Mouse (Mus musculus): ENCODE measurements at regions not wholly inside any gene's neighbourhood (a gene's known extent, or its start where the extent isn't known, plus 50 kb on each side); places are given as distances from the start of the nearest gene placed in this dataset.

DNA sequence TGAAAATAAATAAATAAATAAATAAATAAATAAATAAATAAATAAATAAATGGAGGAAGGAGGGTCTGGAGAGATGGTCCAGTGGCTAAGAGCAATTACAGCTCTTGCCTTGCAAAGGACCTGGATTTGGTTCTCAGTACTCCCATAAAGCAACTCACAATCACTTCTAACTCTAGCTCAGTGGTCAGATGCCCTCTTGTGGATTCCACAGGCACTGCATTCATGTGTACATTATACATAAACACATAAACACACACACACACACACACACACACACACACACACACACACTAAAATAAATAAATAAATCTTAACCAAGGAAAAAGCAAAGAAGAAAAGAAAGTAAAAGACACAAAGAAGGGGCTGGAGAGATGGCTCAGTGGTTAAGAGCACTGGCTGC, 74.2 kb upstream of the Dhx40 start:
- H3K4me3 ChIP-seq = no peak overlapping the region
- H3K36me3 ChIP-seq = no peaks in the 10 kb centered on the region
- DNase-seq (ENCODE audit: low spot score) = no peak
- no peak overlapping the region for H3K27ac ChIP-seq
- no peaks in the 10 kb centered on the region for H3K9me3 ChIP-seq (replicated peaks)
- H3K27me3 ChIP-seq (ENCODE audit: low read depth, poor library complexity, severe bottlenecking) = no peaks in the 10 kb centered on the region
- peaks cover 8% of the 10 kb centered on the region; the same call in 1 of the 2 replicates for H3K4me1 ChIP-seq

DNA sequence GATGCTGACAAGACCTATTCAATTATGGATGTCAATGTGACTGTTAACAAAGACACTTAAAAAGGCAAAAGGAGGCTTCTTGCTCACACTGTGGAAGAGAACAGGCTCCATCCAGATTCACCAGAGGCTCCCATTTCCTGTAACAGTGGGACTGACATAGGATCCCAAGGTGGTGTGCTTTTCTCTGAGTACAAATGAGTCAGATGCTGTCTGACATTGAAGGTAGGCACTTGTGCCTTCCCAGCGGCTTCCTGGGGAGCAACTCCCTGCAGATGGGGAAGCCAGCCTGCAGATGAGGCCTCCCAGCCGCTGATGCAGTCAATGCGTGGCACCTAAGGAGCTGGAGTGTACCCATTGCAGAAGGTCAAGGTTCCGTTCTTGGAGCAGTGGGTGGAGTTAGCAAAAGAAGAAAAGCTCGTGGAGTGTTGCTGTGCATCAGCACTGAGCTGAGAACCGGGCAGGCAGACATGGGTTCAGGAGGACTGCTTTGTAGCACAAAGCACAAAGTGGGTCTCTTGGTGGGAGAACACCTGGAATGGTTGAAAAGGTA, 71.9 kb upstream of the Dhx40 start:
- H3K4me3 ChIP-seq = no peak overlapping the region
- DNase-seq (ENCODE audit: low spot score) = no peak
- H3K27me3 ChIP-seq (ENCODE audit: low read depth, poor library complexity, severe bottlenecking) = no peaks in the 10 kb centered on the region
- peaks cover 8% of the 10 kb centered on the region; the same call in 1 of the 2 replicates for H3K4me1 ChIP-seq
- H3K9me3 ChIP-seq (replicated peaks) = no peaks in the 10 kb centered on the region
- H3K36me3 ChIP-seq = no peaks in the 10 kb centered on the region
- WGBS = 61% methylated on average over 6 of the region's 6 CpGs
- H3K27ac ChIP-seq = peak overlapping the region; percentile 47; the same call in 1 of the 2 replicates

DNA sequence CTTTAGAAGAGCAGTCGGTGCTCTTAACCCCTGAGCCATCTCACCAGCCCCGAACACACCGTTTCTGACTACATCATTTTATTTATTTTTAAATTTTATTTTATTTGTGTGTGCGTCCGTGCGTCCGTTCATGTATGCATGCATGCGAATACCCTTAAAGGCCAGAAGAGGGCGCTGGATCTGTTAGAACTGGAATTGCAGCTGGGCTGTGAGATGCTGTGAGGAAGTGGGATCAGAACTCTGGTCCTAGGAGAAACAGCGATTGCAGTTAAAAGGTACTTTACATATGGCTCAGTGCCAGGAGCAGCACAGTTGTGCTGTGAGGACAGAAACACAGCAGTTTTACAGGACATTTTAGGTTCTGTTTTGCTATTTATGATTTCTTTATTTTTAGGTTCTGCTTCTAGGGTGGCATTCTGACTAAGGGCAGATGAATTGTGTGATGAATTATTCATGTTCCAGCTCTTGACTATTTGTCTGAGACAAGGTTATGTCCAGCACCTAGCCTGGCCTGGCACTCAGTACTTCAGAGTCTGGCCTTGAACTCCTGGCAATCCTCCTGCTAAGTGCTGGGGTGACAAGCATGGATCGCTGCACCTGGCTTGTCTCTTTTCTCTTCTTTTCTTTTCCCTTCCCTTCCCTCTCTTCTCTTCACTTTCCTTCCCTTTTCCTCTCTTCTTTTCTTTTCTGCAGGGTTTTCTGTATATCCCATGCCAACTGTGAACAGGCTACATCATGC, 71.0 kb upstream of the Dhx40 start:
- DNase-seq (ENCODE audit: low spot score) = no peak
- 86% methylated on average over 11 of the region's 11 CpGs for WGBS
- Histone ChIP-seq H3K4me3 (no peak overlapping the region), H3K4me1 (peaks cover 8% of the 10 kb centered on the region; the same call in 1 of the 2 replicates), H3K27ac (no peak overlapping the region), H3K36me3 (no peaks in the 10 kb centered on the region), H3K27me3 (ENCODE audit: low read depth, poor library complexity, severe bottlenecking) (no peaks in the 10 kb centered on the region), H3K9me3 (replicated peaks) (no peaks in the 10 kb centered on the region)

DNA sequence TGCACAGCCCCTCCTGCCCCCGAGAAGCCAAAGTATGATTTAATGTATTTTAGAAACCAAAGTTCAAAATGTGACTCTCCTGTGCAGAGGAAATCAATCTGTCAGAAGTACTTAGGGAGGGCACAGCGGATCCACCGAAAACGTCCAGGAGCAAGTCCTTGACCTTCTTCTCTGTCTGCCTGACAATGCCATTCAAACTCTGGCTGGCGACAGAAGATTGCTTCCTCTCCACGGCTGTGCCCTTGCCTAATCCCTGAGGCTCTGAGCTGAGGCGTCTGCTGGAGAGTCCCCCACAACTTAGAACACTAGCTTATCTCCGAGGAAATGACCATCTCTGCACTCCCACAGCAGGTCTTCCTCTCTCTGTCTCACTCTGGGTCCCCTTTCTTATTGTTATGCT, 69.0 kb upstream of the Dhx40 start:
- H3K4me1 ChIP-seq = peaks cover 13% of the 10 kb centered on the region; the same call in 1 of the 2 replicates
- no peaks in the 10 kb centered on the region for H3K36me3 ChIP-seq
- no peaks in the 10 kb centered on the region for H3K9me3 ChIP-seq (replicated peaks)
- no peak overlapping the region for H3K27ac ChIP-seq
- no peak overlapping the region for H3K4me3 ChIP-seq
- 70% methylated on average over 8 of the region's 8 CpGs for WGBS
- no peaks in the 10 kb centered on the region for H3K27me3 ChIP-seq (ENCODE audit: low read depth, poor library complexity, severe bottlenecking)
- no peak for DNase-seq (ENCODE audit: low spot score)

DNA sequence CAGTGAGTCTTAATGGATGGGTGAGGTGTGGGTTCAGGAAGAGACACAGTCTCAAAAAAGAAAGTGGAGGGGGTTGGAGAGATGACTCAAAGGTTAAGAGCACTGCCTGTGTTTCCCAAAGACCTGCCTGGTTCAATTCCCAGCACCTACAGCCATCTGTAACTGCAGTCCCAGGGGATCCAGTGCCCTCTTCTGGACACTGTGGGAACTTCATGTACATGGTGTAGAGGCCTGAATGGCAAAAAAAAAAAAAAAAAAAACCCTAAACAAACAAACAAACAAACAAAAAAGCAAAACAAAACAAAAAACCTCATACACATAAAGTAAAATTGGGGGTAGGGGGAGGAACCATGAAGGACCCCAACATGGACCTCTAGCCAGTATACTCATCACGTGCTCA, 68.2 kb upstream of the Dhx40 start:
- Histone ChIP-seq H3K27me3 (ENCODE audit: low read depth, poor library complexity, severe bottlenecking) (no peaks in the 10 kb centered on the region), H3K4me1 (peaks cover 13% of the 10 kb centered on the region; the same call in 1 of the 2 replicates), H3K4me3 (no peak overlapping the region), H3K36me3 (no peaks in the 10 kb centered on the region), H3K9me3 (replicated peaks) (no peaks in the 10 kb centered on the region), H3K27ac (no peak overlapping the region)
- WGBS = 79% methylated on average over 1 of the region's 1 CpGs
- DNase-seq (ENCODE audit: low spot score) = no peak

DNA sequence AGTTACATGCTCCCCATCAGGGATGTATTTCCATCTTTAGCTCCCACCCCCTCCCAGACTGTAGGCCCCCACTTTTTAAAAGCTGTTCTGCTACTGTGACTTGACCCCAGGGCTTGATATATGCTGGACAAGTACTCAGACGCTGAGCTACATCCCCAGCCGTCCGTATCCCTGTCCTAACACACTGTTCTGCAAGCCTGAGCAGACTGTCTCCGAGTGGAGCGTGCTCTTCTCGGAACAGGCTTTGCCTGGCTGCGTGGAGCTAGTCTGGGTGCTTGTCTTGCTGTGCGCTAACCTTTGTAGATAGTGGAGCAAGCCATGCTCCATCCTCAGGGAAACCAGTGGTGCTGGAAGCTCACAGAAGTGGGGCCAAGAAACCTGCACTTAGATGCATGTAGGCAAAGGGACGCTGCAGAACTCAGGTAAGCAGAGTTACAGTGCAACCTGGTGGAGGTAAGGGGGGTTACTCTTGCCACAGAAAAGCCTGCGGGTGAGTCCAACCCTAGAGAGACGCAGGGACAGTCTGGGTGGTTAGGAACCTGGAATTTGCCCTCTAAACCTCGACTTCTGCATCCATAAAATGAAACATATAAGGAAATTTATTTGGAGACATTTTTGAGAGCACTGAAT, 67.2 kb upstream of the Dhx40 start:
- H3K27ac ChIP-seq = no peak overlapping the region
- H3K4me3 ChIP-seq = no peak overlapping the region
- H3K9me3 ChIP-seq (replicated peaks) = no peaks in the 10 kb centered on the region
- H3K4me1 ChIP-seq = peaks cover 18% of the 10 kb centered on the region; the same call in 1 of the 2 replicates
- 68% methylated on average over 12 of the region's 12 CpGs for WGBS
- no peak for DNase-seq (ENCODE audit: low spot score)
- H3K36me3 ChIP-seq = no peaks in the 10 kb centered on the region
- H3K27me3 ChIP-seq (ENCODE audit: low read depth, poor library complexity, severe bottlenecking) = no peaks in the 10 kb centered on the region

DNA sequence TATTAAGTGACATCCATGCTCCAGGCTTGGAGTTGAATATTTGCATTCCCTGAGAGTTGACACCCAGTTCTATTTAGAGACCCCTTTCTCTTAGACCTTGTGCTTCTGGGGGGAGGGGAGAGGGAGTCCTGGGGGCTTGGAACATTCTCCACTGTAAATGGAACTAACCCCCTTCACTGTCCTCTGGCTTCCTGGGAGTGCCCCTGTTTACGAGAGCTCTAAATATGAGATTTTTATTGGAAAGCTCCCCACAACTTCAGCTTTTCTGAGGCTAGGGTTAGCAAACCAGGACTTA, 65.8 kb upstream of the Dhx40 start:
- peaks cover 11% of the 10 kb centered on the region; the same call in 1 of the 2 replicates for H3K4me1 ChIP-seq
- DNase-seq (ENCODE audit: low spot score) = no peak

DNA sequence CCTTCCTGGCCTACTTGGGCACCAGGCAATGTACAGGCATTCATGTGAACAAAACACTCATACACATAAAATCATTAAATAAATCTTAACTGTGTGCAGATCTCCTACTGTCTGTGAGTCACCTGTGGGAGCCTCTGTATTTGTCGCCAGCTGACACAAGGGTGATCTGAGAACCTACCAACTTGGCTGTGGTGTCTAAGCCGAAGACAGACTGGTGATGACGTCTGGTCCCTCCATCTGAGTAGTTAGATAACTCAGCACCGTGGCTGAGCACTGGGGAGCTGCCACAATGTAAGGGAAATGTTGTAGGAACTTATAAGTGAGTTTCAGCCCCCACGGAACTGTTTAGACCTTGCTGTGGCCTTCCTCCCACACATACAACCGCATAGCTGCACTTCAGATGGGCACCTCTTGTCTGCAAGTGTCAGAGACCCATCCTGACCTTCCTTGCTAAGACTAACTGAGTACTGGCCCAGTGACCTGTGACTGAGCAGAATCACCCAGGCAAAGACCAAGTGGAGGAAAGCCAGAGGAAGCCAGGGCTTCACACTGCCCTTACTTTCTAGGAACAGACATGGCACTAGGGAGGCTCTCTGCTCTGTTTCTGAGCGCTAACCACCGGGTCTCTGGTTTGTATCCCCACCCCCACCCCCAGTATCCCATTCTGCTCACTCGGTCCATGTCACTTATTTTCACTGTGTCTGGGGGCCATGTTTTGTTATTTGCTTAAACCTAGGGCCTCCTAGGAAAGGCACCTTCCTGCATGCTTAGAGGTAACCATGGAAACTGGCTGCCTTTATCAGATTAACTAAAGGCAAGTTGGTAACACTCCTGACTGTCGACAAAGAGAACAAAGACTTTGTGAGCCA, 65.2 kb upstream of the Dhx40 start:
- Histone ChIP-seq H3K27ac (0 out of 2 replicates have a peak overlapping the region, but pooled peaks have one; percentile 14), H3K9me3 (replicated peaks) (no peaks in the 10 kb centered on the region), H3K4me1 (peaks cover 11% of the 10 kb centered on the region; the same call in 1 of the 2 replicates), H3K4me3 (no peak overlapping the region), H3K36me3 (no peaks in the 10 kb centered on the region), H3K27me3 (ENCODE audit: low read depth, poor library complexity, severe bottlenecking) (no peaks in the 10 kb centered on the region)
- no peak for DNase-seq (ENCODE audit: low spot score)
- 73% methylated on average over 10 of the region's 10 CpGs for WGBS

More for the DNA sequence above, 65.8 kb upstream of the Dhx40 start:
- WGBS = 97% methylated on average over 1 of the region's 1 CpGs
- Histone ChIP-seq H3K9me3 (replicated peaks) (no peaks in the 10 kb centered on the region), H3K27me3 (ENCODE audit: low read depth, poor library complexity, severe bottlenecking) (no peaks in the 10 kb centered on the region), H3K27ac (0 out of 2 replicates have a peak overlapping the region, but pooled peaks have one; percentile 14), H3K36me3 (no peaks in the 10 kb centered on the region), H3K4me3 (no peak overlapping the region)

DNA sequence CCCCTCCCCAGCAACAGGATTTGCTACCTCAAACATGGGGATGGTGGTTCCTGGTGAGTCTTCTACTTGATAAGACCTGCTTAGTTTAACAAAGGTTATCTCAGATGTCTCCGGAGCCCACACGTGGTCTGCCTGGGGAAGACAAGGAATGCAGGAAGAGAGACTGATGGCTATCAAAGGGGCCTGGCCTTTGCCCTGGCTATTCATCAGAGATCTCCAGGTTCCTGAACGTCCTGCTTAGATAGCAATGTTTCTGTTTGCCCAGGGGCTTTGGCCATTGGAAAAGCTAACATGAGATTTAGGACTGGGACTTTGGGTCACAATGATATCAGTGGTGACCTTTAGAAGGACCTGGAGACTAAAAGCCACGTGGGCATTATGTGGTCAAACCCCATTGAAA, 64.2 kb upstream of the Dhx40 start:
- no peaks in the 10 kb centered on the region for H3K27me3 ChIP-seq (ENCODE audit: low read depth, poor library complexity, severe bottlenecking)
- 55% methylated on average over 4 of the region's 4 CpGs for WGBS
- no peak overlapping the region for H3K27ac ChIP-seq
- H3K36me3 ChIP-seq = no peaks in the 10 kb centered on the region
- no peak for DNase-seq (ENCODE audit: low spot score)
- peaks cover 20% of the 10 kb centered on the region; the same call in 1 of the 2 replicates for H3K4me1 ChIP-seq
- no peak overlapping the region for H3K4me3 ChIP-seq
- no peaks in the 10 kb centered on the region for H3K9me3 ChIP-seq (replicated peaks)

DNA sequence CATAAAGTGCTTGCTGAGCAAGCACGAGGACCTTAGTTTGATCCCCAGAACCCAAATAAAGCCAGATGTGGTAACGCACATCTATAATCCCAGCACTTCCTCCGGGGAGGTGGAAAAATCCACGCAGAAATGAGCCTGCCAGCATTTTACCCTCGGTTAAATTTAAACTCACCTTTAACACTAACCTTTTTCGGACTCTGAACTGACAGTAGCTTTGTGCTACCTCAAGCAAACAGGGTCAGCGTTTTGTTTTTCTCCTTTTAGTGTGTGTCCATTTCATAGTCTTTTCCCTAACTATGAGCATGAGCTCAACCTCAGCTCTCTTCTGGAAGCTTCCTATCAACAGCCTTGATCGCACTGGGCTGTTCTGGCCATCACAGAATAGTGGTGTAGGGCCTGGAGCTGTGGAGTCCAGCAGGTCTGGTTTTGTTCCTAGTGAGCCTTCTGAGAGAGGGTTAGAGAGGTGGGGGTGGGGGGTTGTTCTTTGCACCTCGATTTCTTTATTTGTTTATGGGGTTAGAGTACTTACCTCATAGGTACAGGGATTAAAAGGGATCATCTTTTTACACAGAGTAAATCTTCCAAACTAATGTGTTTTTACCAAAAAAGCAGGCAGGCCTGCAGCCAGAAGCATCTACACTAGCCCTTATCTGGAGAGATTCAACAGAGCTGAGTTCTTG, 63.1 kb upstream of the Dhx40 start:
- WGBS = 84% methylated on average over 9 of the region's 9 CpGs
- Histone ChIP-seq H3K9me3 (replicated peaks) (no peaks in the 10 kb centered on the region), H3K27me3 (ENCODE audit: low read depth, poor library complexity, severe bottlenecking) (no peaks in the 10 kb centered on the region), H3K36me3 (no peaks in the 10 kb centered on the region), H3K4me3 (no peak overlapping the region), H3K4me1 (peaks cover 20% of the 10 kb centered on the region; the same call in 1 of the 2 replicates), H3K27ac (no peak overlapping the region)
- no peak for DNase-seq (ENCODE audit: low spot score)

DNA sequence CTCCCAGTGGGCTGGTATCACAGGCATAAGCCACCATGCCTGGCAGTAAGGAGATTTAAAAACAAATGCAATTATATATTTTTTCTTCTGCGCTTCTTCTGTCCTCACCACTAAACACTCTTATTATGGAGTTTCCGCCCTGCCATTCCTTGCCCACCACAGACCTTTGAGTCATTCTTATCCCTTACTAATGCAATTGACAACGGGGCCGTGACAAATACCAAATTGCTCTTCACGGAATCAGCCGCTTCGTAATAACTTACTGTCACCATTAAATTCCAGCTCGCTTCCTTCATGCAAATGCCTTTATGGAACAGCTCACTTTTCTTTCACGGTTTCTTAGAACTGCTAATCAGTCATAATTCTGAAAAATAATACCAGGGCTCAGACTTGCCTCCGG, 59.4 kb upstream of the Dhx40 start:
- peaks cover 15% of the 10 kb centered on the region; the same call in 1 of the 2 replicates for H3K4me1 ChIP-seq
- no peaks in the 10 kb centered on the region for H3K36me3 ChIP-seq
- H3K27me3 ChIP-seq (ENCODE audit: low read depth, poor library complexity, severe bottlenecking) = no peaks in the 10 kb centered on the region
- H3K9me3 ChIP-seq (replicated peaks) = no peaks in the 10 kb centered on the region
- WGBS = 84% methylated on average over 10 of the region's 10 CpGs
- H3K4me3 ChIP-seq = no peak overlapping the region
- no peak for DNase-seq (ENCODE audit: low spot score)
- no peak overlapping the region for H3K27ac ChIP-seq

DNA sequence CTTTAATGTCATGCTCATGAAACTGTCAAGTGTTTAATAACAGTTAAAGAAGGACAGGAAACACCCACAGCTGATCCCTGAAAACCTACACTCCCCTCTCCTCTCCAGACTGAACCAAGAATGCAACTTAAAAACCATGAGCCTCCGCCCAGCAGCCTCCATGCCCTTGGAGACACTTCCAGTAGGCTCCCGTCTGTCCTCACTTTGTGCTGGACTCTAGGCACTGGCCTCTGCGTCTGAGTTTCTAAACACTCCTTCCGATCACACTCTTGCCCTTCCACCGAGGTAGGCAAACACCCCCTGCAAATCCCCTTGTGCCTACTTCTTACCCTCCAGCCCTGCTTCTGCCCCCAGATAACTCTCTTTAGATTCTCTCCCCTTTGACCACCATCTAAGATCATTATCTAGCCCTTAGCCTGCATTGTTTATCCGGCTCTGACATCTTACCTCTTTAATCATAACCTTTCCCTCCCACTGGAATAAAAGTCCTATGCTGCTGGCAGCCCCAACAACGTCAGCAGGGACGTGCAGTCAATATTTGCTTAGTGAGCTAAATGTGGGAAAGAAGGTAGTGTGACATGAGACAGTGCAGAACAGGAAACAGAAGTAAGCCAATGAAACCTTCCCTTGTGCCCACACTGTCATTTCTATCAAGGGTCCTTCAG, 52.5 kb upstream of the Dhx40 start:
- 0 out of 2 replicates have a peak, but pooled peaks cover 3% of the 10 kb centered on the region for H3K4me1 ChIP-seq

More for the DNA sequence above, 52.5 kb upstream of the Dhx40 start:
- 79% methylated on average over 8 of the region's 8 CpGs for WGBS
- Histone ChIP-seq H3K36me3 (no peaks in the 10 kb centered on the region), H3K27ac (no peak overlapping the region), H3K9me3 (replicated peaks) (no peaks in the 10 kb centered on the region), H3K27me3 (ENCODE audit: low read depth, poor library complexity, severe bottlenecking) (no peaks in the 10 kb centered on the region), H3K4me3 (no peak overlapping the region)
- DNase-seq (ENCODE audit: low spot score) = no peak

All from limb, embryonic 10.5 days (tissue).